Mouse (Mus musculus): ENCODE results near the gene Atp6v1f. TPM values are rescaled to one million over a fixed set of nuclear protein-coding genes. Genes with fewer than 3 reads are reported as not detected.

The Atp6v1f gene
- polyA plus RNA-seq, 1 experiment from 2014 or later = 117 TPM

- Histone ChIP-seq H3K4me2 (ENCODE audit: low read depth, low read length) (no peak overlapping the region), H3K4me3 (ENCODE audit: low read depth, low read length) (no peak overlapping the region), H3K27me3 (ENCODE audit: control insufficient read depth, insufficient read depth, low read depth, low read length) (no peaks in the 10 kb centered on the region), H3K9me3 (replicated peaks; ENCODE audit: control insufficient read depth, low read length) (no peaks in the 10 kb centered on the region), H3K36me3 (ENCODE audit: control insufficient read depth, insufficient read depth) (no peaks in the 10 kb centered on the region), H3K9ac (ENCODE audit: low read depth, low read length) (no peak overlapping the region), H3K4me1 (ENCODE audit: control insufficient read depth, low read depth, low read length) (no peaks in the 10 kb centered on the region), H3K27ac (ENCODE audit: low read length) (no peak overlapping the region)
- no peak for ATAC-seq (ENCODE audit: low read depth)
- WGBS (ENCODE audit: insufficient replicate concordance) = 73% methylated on average over 7 of the region's 7 CpGs
Measured at GRCm38 (mm10) chr6:29445354-29445753, 22.2 kb upstream of the Atp6v1f start.

DNA sequence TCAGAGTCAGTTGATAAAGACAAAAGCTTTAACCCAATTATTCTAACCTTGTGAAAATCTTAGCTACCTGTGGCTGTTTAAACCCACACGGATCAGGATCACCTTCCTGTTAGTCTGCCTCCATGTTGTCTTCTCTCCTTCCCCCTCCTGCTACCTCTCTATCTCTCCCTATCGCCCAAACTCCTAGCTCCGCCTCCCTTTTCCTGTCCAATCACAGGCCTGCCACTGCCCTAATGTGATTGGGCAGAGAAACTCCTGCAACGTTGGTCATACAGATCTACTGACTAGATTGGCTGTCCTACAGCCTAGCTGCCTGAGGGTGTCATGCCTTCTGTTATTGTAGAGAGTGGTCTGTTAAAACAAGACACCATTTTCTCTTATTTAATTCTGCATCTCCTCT is 17.7 kb upstream of the Atp6v1f start:
- Histone ChIP-seq H3K9ac (ENCODE audit: low read depth, low read length) (no peak overlapping the region), H3K4me3 (ENCODE audit: low read depth, low read length) (no peak overlapping the region), H3K9me3 (replicated peaks; ENCODE audit: control insufficient read depth, low read length) (no peaks in the 10 kb centered on the region), H3K36me3 (ENCODE audit: control insufficient read depth, insufficient read depth) (no peaks in the 10 kb centered on the region), H3K4me1 (ENCODE audit: control insufficient read depth, low read depth, low read length) (no peaks in the 10 kb centered on the region), H3K4me2 (ENCODE audit: low read depth, low read length) (no peak overlapping the region), H3K27ac (ENCODE audit: low read length) (no peak overlapping the region), H3K27me3 (ENCODE audit: control insufficient read depth, insufficient read depth, low read depth, low read length) (no peaks in the 10 kb centered on the region)
- 20% methylated on average over 4 of the region's 4 CpGs for WGBS (ENCODE audit: insufficient replicate concordance)
- ATAC-seq (ENCODE audit: low read depth) = no peak

DNA sequence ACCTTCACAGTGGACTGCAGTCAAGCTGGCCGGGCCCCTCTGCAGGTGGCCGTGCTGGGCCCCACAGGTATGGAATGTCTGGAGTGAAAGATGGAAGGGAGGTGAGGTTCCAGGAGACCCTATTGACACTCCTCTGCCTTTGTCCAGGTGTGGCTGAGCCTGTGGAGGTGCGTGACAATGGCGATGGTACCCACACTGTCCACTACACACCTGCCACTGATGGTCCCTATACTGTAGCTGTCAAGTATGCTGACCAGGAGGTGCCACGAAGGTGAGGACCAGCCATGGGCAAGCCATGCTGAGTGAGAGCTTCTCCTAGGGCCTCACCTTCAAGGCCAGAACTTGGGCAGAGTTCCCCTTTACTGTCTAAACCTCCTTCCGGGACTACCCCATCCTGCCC is 16.9 kb upstream of the Atp6v1f start:
- Histone ChIP-seq H3K4me2 (ENCODE audit: low read depth, low read length) (no peak overlapping the region), H3K27me3 (ENCODE audit: control insufficient read depth, insufficient read depth, low read depth, low read length) (no peaks in the 10 kb centered on the region), H3K4me1 (ENCODE audit: control insufficient read depth, low read depth, low read length) (no peaks in the 10 kb centered on the region), H3K9ac (ENCODE audit: low read depth, low read length) (no peak overlapping the region), H3K27ac (ENCODE audit: low read length) (no peak overlapping the region), H3K36me3 (ENCODE audit: control insufficient read depth, insufficient read depth) (no peaks in the 10 kb centered on the region), H3K9me3 (replicated peaks; ENCODE audit: control insufficient read depth, low read length) (no peaks in the 10 kb centered on the region), H3K4me3 (ENCODE audit: low read depth, low read length) (no peak overlapping the region)
- ATAC-seq (ENCODE audit: low read depth) = no peak
- 76% methylated on average over 6 of the region's 6 CpGs for WGBS (ENCODE audit: insufficient replicate concordance)

DNA sequence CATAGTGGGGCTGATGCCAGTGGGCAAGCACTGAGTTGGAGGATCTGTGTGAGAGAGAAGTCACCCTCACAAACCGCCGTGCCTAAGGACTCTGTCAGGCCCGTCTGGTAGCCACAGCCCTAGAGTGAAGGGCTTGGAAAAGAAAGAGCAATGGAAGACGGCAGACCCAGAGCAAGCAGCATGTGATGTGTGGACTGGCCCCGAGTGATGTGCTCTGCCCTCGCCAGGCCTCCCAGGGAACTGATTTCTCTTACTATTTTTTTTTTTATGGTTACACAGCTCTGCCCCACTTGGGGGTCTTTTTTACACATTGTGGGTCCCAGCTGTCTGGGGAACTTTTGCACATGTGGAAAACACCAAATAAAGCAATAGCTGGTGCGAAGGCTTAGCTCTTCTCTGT is 6.0 kb upstream of the Atp6v1f start:
- Histone ChIP-seq H3K4me2 (ENCODE audit: low read depth, low read length) (no peak overlapping the region), H3K9ac (ENCODE audit: low read depth, low read length) (no peak overlapping the region), H3K36me3 (ENCODE audit: control insufficient read depth, insufficient read depth) (no peaks in the 10 kb centered on the region), H3K4me1 (ENCODE audit: control insufficient read depth, low read depth, low read length) (no peaks in the 10 kb centered on the region), H3K27me3 (ENCODE audit: control insufficient read depth, insufficient read depth, low read depth, low read length) (no peaks in the 10 kb centered on the region), H3K9me3 (replicated peaks; ENCODE audit: control insufficient read depth, low read length) (no peaks in the 10 kb centered on the region), H3K4me3 (ENCODE audit: low read depth, low read length) (no peak overlapping the region), H3K27ac (ENCODE audit: low read length) (no peak overlapping the region)
- 48% methylated on average over 7 of the region's 7 CpGs for WGBS (ENCODE audit: insufficient replicate concordance)
- no peak for ATAC-seq (ENCODE audit: low read depth)

DNA sequence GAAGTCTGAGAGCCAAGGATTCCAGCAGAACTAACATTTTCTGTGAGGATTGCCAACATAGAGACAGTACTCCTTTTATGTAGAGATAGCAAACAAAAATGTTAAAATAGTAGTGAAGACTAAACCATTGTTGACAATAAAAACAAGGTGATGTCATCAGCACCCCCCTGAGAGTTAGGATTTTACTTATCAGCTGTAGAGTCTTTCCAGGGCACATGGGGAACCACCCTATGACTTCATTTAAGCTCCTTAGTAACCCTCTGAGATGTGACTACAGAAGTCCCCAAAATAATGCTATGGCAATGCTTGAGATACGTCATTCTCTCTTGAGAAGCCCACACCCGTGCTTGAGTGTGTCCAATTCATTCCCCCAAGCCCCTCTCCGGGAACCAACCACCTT is 4.1 kb upstream of the Atp6v1f start:
- no peaks in the 10 kb centered on the region for H3K9me3 ChIP-seq (replicated peaks; ENCODE audit: control insufficient read depth, low read length)
- WGBS (ENCODE audit: insufficient replicate concordance) = 57% methylated on average over 3 of the region's 3 CpGs
- H3K4me2 ChIP-seq (ENCODE audit: low read depth, low read length) = no peak overlapping the region
- no peak overlapping the region for H3K27ac ChIP-seq (ENCODE audit: low read length)
- H3K4me3 ChIP-seq (ENCODE audit: low read depth, low read length) = no peak overlapping the region
- H3K9ac ChIP-seq (ENCODE audit: low read depth, low read length) = no peak overlapping the region
- peaks cover 1% of the 10 kb centered on the region for H3K4me1 ChIP-seq (ENCODE audit: control insufficient read depth, low read depth, low read length)
- H3K27me3 ChIP-seq (ENCODE audit: control insufficient read depth, insufficient read depth, low read depth, low read length) = no peaks in the 10 kb centered on the region
- no peaks in the 10 kb centered on the region for H3K36me3 ChIP-seq (ENCODE audit: control insufficient read depth, insufficient read depth)
- no peak for ATAC-seq (ENCODE audit: low read depth)

DNA sequence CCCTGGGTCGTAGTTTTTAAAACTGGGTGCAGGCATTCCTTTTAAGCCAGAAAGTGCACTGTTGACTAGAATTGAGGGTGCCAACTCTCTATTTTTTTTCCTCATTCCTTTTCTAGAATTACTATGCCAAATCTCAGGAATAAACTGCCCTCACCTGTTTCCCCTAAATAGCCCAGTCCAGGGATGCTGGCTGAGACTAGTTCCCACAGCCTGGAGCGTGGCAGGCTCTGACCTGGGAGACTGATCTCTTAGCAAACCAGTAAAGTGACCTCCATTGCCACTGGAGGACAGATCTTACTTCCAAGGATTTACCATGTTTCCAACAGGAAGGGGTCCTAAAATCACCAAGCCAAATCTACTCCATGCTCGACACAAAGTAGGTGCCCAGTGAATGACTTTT is 1.3 kb downstream of the Atp6v1f start:
- no peaks in the 10 kb centered on the region for H3K27me3 ChIP-seq (ENCODE audit: control insufficient read depth, insufficient read depth, low read depth, low read length)
- WGBS (ENCODE audit: insufficient replicate concordance) = 78% methylated on average over 3 of the region's 3 CpGs

DNA sequence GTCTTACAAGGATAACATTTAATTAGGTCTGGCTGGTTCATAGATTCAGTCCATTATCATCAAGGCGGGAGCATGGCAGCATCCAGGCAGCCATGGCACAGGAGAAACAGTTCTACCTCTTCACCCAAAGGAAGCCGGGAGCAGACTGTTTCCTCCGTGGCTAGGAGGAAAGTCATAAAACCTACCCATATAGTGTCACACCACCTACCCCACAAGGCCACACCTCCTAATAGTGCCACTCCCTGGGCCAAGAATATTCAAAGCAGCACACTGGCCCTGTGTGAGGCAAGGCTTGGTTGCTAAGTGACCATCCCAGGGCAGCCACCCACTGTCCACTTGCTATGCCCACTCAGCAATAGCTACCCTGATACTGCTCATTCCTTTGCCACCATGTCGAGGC is 3.6 kb downstream of the Atp6v1f start, which contains the start of gene Atp6v1fnb:
Atp6v1fnb (plus strand) TSS at position 301 of the 400 bp plus-strand sequence.
- peaks cover 2% of the 10 kb centered on the region; the same call in 1 of the 2 replicates for H3K27me3 ChIP-seq (ENCODE audit: control insufficient read depth, insufficient read depth, low read depth, low read length)
- H3K9me3 ChIP-seq (replicated peaks; ENCODE audit: control insufficient read depth, low read length) = no peaks in the 10 kb centered on the region
- peaks cover 12% of the 10 kb centered on the region for H3K36me3 ChIP-seq (ENCODE audit: control insufficient read depth, insufficient read depth)
- 79% methylated on average over 4 of the region's 4 CpGs for WGBS (ENCODE audit: insufficient replicate concordance)
- H3K9ac ChIP-seq (ENCODE audit: low read depth, low read length) = no peak within 1 kb of the TSS
- no peak for ATAC-seq (ENCODE audit: low read depth)
- peaks cover 19% of the 10 kb centered on the region for H3K4me1 ChIP-seq (ENCODE audit: control insufficient read depth, low read depth, low read length)
- H3K27ac ChIP-seq (ENCODE audit: low read length) = no peak within 1 kb of the TSS
- H3K4me2 ChIP-seq (ENCODE audit: low read depth, low read length) = no peak within 1 kb of the TSS
- no peak within 1 kb of the TSS for H3K4me3 ChIP-seq (ENCODE audit: low read depth, low read length)

More for the DNA sequence above, 1.3 kb downstream of the Atp6v1f start:
- Histone ChIP-seq H3K4me3 (ENCODE audit: low read depth, low read length) (peak overlapping the region; percentile 80), H3K4me1 (ENCODE audit: control insufficient read depth, low read depth, low read length) (peaks cover 12% of the 10 kb centered on the region), H3K4me2 (ENCODE audit: low read depth, low read length) (peak overlapping the region; percentile 74), H3K36me3 (ENCODE audit: control insufficient read depth, insufficient read depth) (peaks cover 12% of the 10 kb centered on the region), H3K9ac (ENCODE audit: low read depth, low read length) (peak overlapping the region; percentile 76; the same call in 1 of the 2 replicates), H3K9me3 (replicated peaks; ENCODE audit: control insufficient read depth, low read length) (no peaks in the 10 kb centered on the region), H3K27ac (ENCODE audit: low read length) (no peak overlapping the region)
- no peak for ATAC-seq (ENCODE audit: low read depth)

- H3K36me3 ChIP-seq (ENCODE audit: control insufficient read depth, insufficient read depth) = peaks cover 12% of the 10 kb centered on the region
- H3K4me3 ChIP-seq (ENCODE audit: low read depth, low read length) = peak overlapping the region; percentile 61
- no peaks in the 10 kb centered on the region for H3K9me3 ChIP-seq (replicated peaks; ENCODE audit: control insufficient read depth, low read length)
- H3K9ac ChIP-seq (ENCODE audit: low read depth, low read length) = peak overlapping the region; percentile 59
- 5% methylated on average over 33 of the region's 33 CpGs for WGBS (ENCODE audit: insufficient replicate concordance)
- peaks cover 2% of the 10 kb centered on the region; the same call in 1 of the 2 replicates for H3K27me3 ChIP-seq (ENCODE audit: control insufficient read depth, insufficient read depth, low read depth, low read length)
- H3K27ac ChIP-seq (ENCODE audit: low read length) = no peak overlapping the region
- peaks cover 12% of the 10 kb centered on the region for H3K4me1 ChIP-seq (ENCODE audit: control insufficient read depth, low read depth, low read length)
- peak; percentile 96 for ATAC-seq (ENCODE audit: low read depth)
- H3K4me2 ChIP-seq (ENCODE audit: low read depth, low read length) = peak overlapping the region; percentile 79
Measured at GRCm38 (mm10) chr6:29473941-29474691, 6.6 kb downstream of the Atp6v1f start.

DNA sequence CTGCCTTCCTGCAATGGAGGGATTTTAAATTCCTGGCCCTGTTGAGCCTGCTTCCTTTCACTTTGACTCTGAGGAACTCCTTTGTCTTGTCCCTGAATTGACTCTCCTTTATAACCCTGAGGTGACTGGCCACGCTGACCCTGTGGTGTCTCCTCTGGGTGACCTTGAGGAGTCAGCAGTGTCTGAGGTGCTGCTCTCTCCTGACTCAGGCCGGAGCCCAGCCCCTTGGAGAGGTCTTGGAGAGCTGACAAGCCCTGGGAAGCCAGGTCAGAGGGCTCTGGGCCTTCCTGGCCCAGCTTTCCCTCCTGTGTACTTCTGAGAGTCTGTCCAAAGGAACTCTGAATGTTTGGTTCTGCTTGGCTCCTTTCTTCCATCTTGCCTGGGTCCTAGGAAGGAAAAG is 7.2 kb downstream of the Atp6v1f start:
- Histone ChIP-seq H3K4me2 (ENCODE audit: low read depth, low read length) (no peak overlapping the region), H3K4me3 (ENCODE audit: low read depth, low read length) (no peak overlapping the region), H3K4me1 (ENCODE audit: control insufficient read depth, low read depth, low read length) (peaks cover 12% of the 10 kb centered on the region), H3K9me3 (replicated peaks; ENCODE audit: control insufficient read depth, low read length) (no peaks in the 10 kb centered on the region), H3K9ac (ENCODE audit: low read depth, low read length) (no peak overlapping the region), H3K27me3 (ENCODE audit: control insufficient read depth, insufficient read depth, low read depth, low read length) (peaks cover 2% of the 10 kb centered on the region; the same call in 1 of the 2 replicates), H3K36me3 (ENCODE audit: control insufficient read depth, insufficient read depth) (peaks cover 12% of the 10 kb centered on the region), H3K27ac (ENCODE audit: low read length) (no peak overlapping the region)
- 66% methylated on average over 2 of the region's 2 CpGs for WGBS (ENCODE audit: insufficient replicate concordance)
- ATAC-seq (ENCODE audit: low read depth) = no peak
